Mouse (Mus musculus): ENCODE results near the gene Spdya. TPM values are rescaled to one million over a fixed set of nuclear protein-coding genes. Genes with fewer than 3 reads are reported as not detected.

The Spdya gene
- polyA plus RNA-seq (2012; rRNA removed; ENCODE audit: low replicate concordance): not detected in 2 replicates

DNA sequence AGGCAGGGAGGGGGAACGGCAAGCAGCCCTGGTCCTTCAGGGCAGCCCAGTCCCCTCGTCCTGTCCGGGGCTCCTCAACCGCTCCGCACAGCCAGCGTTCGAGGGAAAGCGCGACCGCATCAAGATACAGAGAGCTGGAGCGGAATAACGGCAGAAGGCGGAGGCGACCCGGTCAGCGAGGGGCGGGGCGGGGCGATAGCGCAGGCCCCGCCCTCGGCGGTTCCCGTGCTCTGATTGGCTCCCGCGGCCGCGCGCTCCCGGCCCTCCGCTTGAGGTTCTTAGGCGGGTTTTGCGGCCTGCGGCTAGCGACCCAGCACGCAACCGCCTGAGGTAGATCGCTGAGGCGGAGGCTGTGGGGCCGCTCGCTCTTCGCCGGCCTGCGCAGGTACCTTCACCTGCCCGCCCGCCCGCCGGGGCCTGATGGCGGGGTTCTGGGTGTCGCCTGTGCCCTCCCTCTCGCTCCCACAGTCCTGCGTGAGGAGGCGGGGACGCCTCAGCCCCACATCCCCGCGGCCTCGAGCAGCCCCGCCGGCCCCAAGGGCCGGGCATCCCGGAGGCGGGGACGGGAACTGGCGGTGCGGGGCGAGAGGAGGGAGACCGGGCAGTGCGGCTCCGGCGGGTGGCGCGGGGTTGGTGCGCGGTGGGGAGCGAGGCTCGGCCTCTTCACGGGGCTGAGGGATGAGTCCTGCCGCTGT lies at the start of gene Spdya:
Gene Spdya, plus strand, starts transcription at position 305 of the 695 bp plus-strand sequence.

DNA sequence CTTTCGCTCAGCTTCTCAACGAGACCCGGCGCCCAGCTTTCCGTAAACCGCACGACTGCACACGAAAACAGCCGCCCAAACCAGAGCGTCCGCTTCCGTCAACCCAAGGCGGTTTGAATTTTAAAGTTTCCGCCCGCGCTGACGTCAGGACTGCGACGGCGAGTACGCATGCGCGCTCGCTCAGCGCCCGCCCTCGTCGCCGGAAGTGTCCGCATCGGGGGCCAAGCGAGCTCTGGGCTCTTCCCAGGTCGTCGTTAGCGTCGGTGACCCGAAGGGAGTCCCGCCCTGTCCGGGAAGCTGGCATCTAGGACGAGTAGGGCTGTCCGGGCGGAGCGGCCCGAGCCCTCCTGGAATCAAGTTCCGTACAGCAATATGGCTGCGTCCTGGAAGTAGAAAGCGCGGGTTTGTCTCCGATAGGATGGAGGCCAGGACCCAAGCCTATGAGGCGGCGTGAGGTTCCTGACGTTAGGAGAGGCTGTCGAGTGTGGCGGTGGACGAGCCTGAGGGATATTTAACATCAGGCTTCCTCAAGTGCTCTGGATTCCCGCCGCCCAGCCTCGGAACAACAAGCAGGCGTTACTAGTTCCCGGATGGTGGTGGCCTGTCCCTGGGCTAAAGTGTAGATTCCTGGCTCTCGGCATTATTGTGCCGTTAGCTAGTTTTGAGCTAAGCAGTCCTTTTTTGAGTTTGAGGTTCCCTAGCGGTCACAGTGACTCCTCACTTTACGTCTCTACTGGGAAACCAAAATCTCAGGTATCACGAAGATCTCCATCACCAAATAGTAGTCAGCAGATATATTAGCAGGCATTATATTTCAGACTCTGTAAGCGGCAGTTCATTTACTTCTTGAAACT lies 24.9 kb upstream of the Spdya start, which contains the start of gene Ndc80:
Gene Ndc80, minus strand, starts transcription at position 147 of the 854 bp plus-strand sequence.

DNA sequence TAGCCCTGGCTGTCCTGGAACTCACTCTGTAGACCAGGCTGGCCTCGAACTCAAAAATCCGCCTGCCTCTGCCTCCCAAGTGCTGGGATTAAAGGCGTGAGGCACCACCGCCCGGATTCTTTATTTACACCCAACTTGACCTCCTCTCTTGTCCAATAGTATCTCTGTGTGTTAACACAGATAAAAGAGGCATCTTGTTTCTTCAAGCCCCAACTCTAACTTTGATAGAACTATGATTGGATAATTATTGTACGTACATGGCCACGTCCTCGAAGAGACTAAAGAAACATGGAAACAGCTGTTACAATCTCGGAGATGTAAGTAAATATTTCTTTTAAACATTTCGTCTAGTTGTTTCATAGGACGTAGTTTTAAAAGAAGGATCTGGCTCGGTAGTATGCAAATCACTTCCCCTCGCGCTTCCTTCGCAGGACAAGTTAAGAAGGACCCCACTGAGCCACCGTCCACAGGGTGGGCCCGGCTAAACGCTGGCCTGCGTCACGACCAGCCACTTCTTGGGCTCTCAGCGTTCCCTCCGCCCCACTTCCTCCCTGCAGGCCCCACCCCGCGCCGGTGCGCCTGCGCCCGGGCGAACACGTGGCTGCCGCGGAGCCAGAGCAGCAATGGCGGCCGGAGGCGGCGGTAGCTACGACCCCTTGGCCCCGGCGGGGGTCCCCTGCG lies 63.9 kb downstream of the Spdya start, which contains the start of gene Wdr43:
Gene Wdr43, plus strand, starts transcription at position 258 of the 681 bp plus-strand sequence.

Other genes starting within 250 kb of the Spdya start
- 35.6 and 43.5 TPM in 2 replicates for gene Emilin2, start 240.1 kb upstream of the Spdya start, polyA plus RNA-seq (2012; rRNA removed; ENCODE audit: low replicate concordance)
- 0.23 and 0.71 TPM in 2 replicates for gene Gm4707, start 92.1 kb upstream of the Spdya start, polyA plus RNA-seq (2012; rRNA removed; ENCODE audit: low replicate concordance)
- gene Smchd1, start 76.7 kb upstream of the Spdya start, polyA plus RNA-seq (2012; rRNA removed; ENCODE audit: low replicate concordance): 8.6 and 16.6 TPM in 2 replicates
- 0.11 and 0.62 TPM in 2 replicates for gene Ndc80, start 25.2 kb upstream of the Spdya start, polyA plus RNA-seq (2012; rRNA removed; ENCODE audit: low replicate concordance)
- gene Wdr43, start 63.8 kb downstream of the Spdya start, polyA plus RNA-seq (2012; rRNA removed; ENCODE audit: low replicate concordance): 4.4 and 17.1 TPM in 2 replicates
- 1.6 TPM in 1 of 2 replicates, not detected in the other for gene Togaram2, start 121.2 kb downstream of the Spdya start, polyA plus RNA-seq (2012; rRNA removed; ENCODE audit: low replicate concordance)
- gene Pcare, start 200.8 kb downstream of the Spdya start, polyA plus RNA-seq (2012; rRNA removed; ENCODE audit: low replicate concordance): not detected in 2 replicates
- 1.7 and 7.8 TPM in 2 replicates for gene Clip4, start 216.4 kb downstream of the Spdya start, polyA plus RNA-seq (2012; rRNA removed; ENCODE audit: low replicate concordance)

All from subcutaneous adipose tissue, adult 2 months (tissue).